Mouse (Mus musculus) liver, adult (tissue): ENCODE data around the gene Olfr539.
A peak's percentile ranks its signal among the peaks of the same experiment; 100 is the strongest.
"Not testable (repeated sequence)": the region's sequence is repeated elsewhere in the genome, so short reads cannot be mapped to it uniquely, and the experiment has no call there.

Experiments
- GATA4 ChIP-seq: IDR thresholded peaks from 2 replicates; pipeline ENCODE4 v1.6.1; 2014; ENCODE audit warnings: mild to moderate bottlenecking, low read length; ENCODE audit not compliant: insufficient replicate concordance

The Olfr539 gene

GRCm38 (mm10) chr7:140659630-140660029 lies at the start of gene Olfr539:
Gene Olfr539 (plus strand): TSS chr7:140659930.
- TF ChIP-seq GATA4 = no peak

- not testable (repeated sequence) for TF ChIP-seq GATA4
Measured at GRCm38 (mm10) chr7:140628670-140629069, 31.1 kb upstream of the Olfr539 start, which contains the start of gene Olfr61. Gene Olfr61 (plus strand): TSS chr7:140628970.

GRCm38 (mm10) chr7:140630559-140630958 lies 29.2 kb upstream of the Olfr539 start:
- 0 out of 2 replicates have a peak, but pooled peaks have one; percentile 25 for TF ChIP-seq GATA4

GRCm38 (mm10) chr7:140646152-140646551 lies 13.6 kb upstream of the Olfr539 start, which contains the start of gene Olfr53:
Gene Olfr53 (plus strand): TSS chr7:140646452.
- TF ChIP-seq GATA4 = no peak

- no peak for TF ChIP-seq GATA4
Measured at GRCm38 (mm10) chr7:140675863-140676262, 16.1 kb downstream of the Olfr539 start.

GRCm38 (mm10) chr7:140681651-140682050 lies 21.9 kb downstream of the Olfr539 start, which contains the start of gene Olfr45:
Gene Olfr45 (plus strand): TSS chr7:140681951.
- TF ChIP-seq GATA4 = no peak

GRCm38 (mm10) chr7:140696967-140697366 lies 37.2 kb downstream of the Olfr539 start, which contains the start of gene Olfr541:
Gene Olfr541 (plus strand): TSS chr7:140697267.
- TF ChIP-seq GATA4 = no peak

GRCm38 (mm10) chr7:140706348-140706747 lies 46.6 kb downstream of the Olfr539 start:
- TF ChIP-seq GATA4 = no peak

- peak; percentile 85 for TF ChIP-seq GATA4
Measured at GRCm38 (mm10) chr7:140707536-140708284, 48.0 kb downstream of the Olfr539 start.

- peak; percentile 86 for TF ChIP-seq GATA4
Measured at GRCm38 (mm10) chr7:140717155-140718055, 57.7 kb downstream of the Olfr539 start.

GRCm38 (mm10) chr7:140721095-140721494 lies 61.4 kb downstream of the Olfr539 start:
- no peak for TF ChIP-seq GATA4

- no peak for TF ChIP-seq GATA4
Measured at GRCm38 (mm10) chr7:140725558-140725957, 65.8 kb downstream of the Olfr539 start.
